Mouse (Mus musculus) stomach, postnatal 0 days (tissue): ENCODE data around the gene Kcnmb3.

Experiments used
- CTCF ChIP-seq: IDR thresholded peaks from 2 replicates; pipeline ENCODE4 v1.5.1; 2016; ENCODE audit warnings: antibody characterized with exemption, low read depth, mild to moderate bottlenecking, moderate library complexity
- EP300 ChIP-seq: optimal IDR thresholded peaks from 2 replicates; pipeline ENCODE3; 2016; ENCODE audit warnings: antibody characterized with exemption

- TF ChIP-seq CTCF, result no peak
- TF ChIP-seq EP300, result no peak
Measured at GRCm38 (mm10) chr3:32500346-32500745, 8.3 kb upstream of the Kcnmb3 start.
